Comparison of ENCODE assay signal across 29 mouse cellular contexts in the genomic region with DNA sequence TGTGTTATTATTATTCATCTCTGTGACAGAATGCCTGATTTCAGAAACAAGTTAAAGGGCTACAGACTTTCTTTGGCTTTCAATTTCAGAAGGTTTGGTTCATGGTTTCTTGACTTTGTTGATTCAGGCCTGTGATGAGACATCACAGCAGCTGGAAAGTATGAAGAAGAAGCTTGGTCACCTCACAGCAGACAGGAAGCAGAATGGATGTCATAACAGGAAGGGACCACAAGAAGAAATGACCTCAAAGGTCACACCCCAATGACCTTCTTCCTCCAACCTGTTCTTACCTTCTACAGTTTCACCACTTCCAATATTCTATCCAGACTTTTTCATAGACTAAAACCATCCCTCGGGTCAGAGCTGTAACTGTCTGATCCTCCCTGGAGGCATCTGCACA.
DNase-seq lines count a peak whose midpoint lies in the region; ATAC-seq and TF ChIP-seq lines count a peak whose summit lies in the region.
"Had no signal": no experiment of that assay in that cellular context is flagged by ENCODE, and none has a peak within 500 bp of the region (broad histone marks: within the 10 kb centered on the region; RNA-seq: fewer than 3 reads in every experiment).

No protein-coding gene starts in this region.

- H3K9me3 ChIP-seq in CH12.LX (replicated peaks; ENCODE audit: low read length) = no peaks in the 10 kb centered on the region
- H3K9me3 ChIP-seq: embryonic facial prominence, embryonic 12.5 days; embryonic facial prominence, embryonic 15.5 days; forebrain, embryonic 12.5 days; heart, embryonic 15.5 days; hindbrain, embryonic 10.5 days; hindbrain, embryonic 13.5 days; intestine, embryonic 15.5 days had no signal

- H3K36me3 ChIP-seq in CH12.LX (replicated peaks in 1 of 2; ENCODE audit: control insufficient read depth in 1 of 2, insufficient read depth in 1 of 2, low read length in 1 of 2) = no peaks in the 10 kb centered on the region
- H3K36me3 ChIP-seq: embryonic facial prominence, embryonic 12.5 days; embryonic facial prominence, embryonic 15.5 days; forebrain, embryonic 12.5 days; heart, embryonic 12.5 days; heart, embryonic 15.5 days; hindbrain, embryonic 10.5 days; hindbrain, embryonic 13.5 days; intestine, embryonic 15.5 days had no signal

- peak; percentile 53 for DNase-seq in A20 (ENCODE audit: low read depth, low spot score)
- DNase-seq in CH12.LX (ENCODE audit: extremely low read depth) = peak; percentile 31
- DNase-seq in natural killer cell, adult 2 months (ENCODE audit: low spot score in 2 of 2) = peak; percentile 19 to 23
- DNase-seq in gastrocnemius, adult 2 months = no peak
- DNase-seq in lung, adult 18-20 months = no peak
- DNase-seq: adrenal gland, adult 8-10 months; adrenal gland, postnatal 25 days; cerebellum, adult 11-12 months; cerebellum, adult 8-10 months; cerebellum, postnatal 10 days; cerebellum, postnatal 36 days; gastrocnemius, postnatal 25 days; heart, adult 18-20 months; heart, postnatal 10 days; heart, postnatal 36 days had no signal

- in situ Hi-C loops in CH12.LX (cut with MboI; ENCODE audit: low pct_ligation_motif_present, low pct_unique_long_range_greater_than_20kb, low sequenced_read_pairs) = no loop called here

- no peak for TF ChIP-seq EP300 in CH12.LX (IDR thresholded peaks at IDR 0.05; ENCODE audit: low read length)

- H3K27ac ChIP-seq in CH12.LX (ENCODE audit: insufficient read depth, low read depth) = no peak overlapping the region
- no peak overlapping the region for H3K27ac ChIP-seq in gastrocnemius, adult 2 months
- H3K27ac ChIP-seq: embryonic facial prominence, embryonic 15.5 days; forebrain, embryonic 12.5 days; heart, embryonic 15.5 days; hindbrain, embryonic 10.5 days; hindbrain, embryonic 13.5 days; intestine, embryonic 15.5 days had no signal

- no peak for ATAC-seq in frontal cortex, adult (ENCODE audit: low TSS enrichment)
- ATAC-seq: activated CD4-positive, CD25-positive, alpha-beta regulatory T cell, adult 4 months; CD4-positive, CD25-positive, alpha-beta regulatory T cell, adult 4 months; forebrain, embryonic 16.5 days; hindbrain, embryonic 16.5 days; intestine, embryonic 15.5 days had no signal

- H3K4me2 ChIP-seq in CH12.LX (ENCODE audit: insufficient read depth, low read depth, poor library complexity, severe bottlenecking) = no peak overlapping the region
- H3K4me2 ChIP-seq: embryonic facial prominence, embryonic 12.5 days; embryonic facial prominence, embryonic 15.5 days; forebrain, embryonic 12.5 days; heart, embryonic 12.5 days; heart, embryonic 15.5 days; hindbrain, embryonic 13.5 days; intestine, embryonic 15.5 days had no signal

- H3K79me2 ChIP-seq in CH12.LX (replicated peaks; ENCODE audit: control insufficient read depth, extremely low read depth, insufficient read depth, poor library complexity, severe bottlenecking) = no peaks in the 10 kb centered on the region

- peaks cover 0 to 15% of the 10 kb centered on the region in 2 experiments; a peak in 3 of 4 replicates for H3K4me1 ChIP-seq in CH12.LX (ENCODE audit: control insufficient read depth in 1 of 2, insufficient read depth in 2 of 2)
- H3K4me1 ChIP-seq: hindbrain, embryonic 10.5 days; hindbrain, embryonic 13.5 days had no signal

- intact Hi-C loops in gastrocnemius, adult 2 months (cut with DNase I) = no loop called here

- TF ChIP-seq RAD21 in CH12.LX (IDR thresholded peaks at IDR 0.05; ENCODE audit: low read depth, low read length) = no peak

- TF ChIP-seq POLR2A in CH12.LX (IDR thresholded peaks at IDR 0.05; ENCODE audit: low read depth, low read length) = no peak

- dilution Hi-C loops in CH12.LX (cut with MboI; ENCODE audit: extremely low pct_ligation_motif_present, extremely low pct_unique_long_range_greater_than_20kb, low sequenced_read_pairs) = no loop called here

- H3K4me3 ChIP-seq in CH12.LX (replicated peaks in 1 of 3; ENCODE audit: low read depth in 2 of 3, low read length in 2 of 3, poor library complexity in 1 of 3) = no peak overlapping the region
- no peak overlapping the region for H3K4me3 ChIP-seq in gastrocnemius, adult 2 months
- H3K4me3 ChIP-seq: embryonic facial prominence, embryonic 12.5 days; embryonic facial prominence, embryonic 15.5 days; erythroblast, embryonic 14.5 days; forebrain, embryonic 12.5 days; heart, embryonic 12.5 days; heart, embryonic 15.5 days; hindbrain, embryonic 10.5 days; hindbrain, embryonic 13.5 days; intestine, embryonic 15.5 days had no signal

- no peak for TF ChIP-seq CTCF in CH12.LX (conservative IDR thresholded peaks at IDR 0.05 in 1 of 2, IDR thresholded peaks at IDR 0.05 in 1 of 2; ENCODE audit: low read depth in 2 of 2, low read length in 2 of 2)
- TF ChIP-seq CTCF in gastrocnemius, adult 2 months (IDR thresholded peaks at IDR 0.05) = no peak

- no peaks in the 10 kb centered on the region for H3K27me3 ChIP-seq in CH12.LX (replicated peaks)
- H3K27me3 ChIP-seq: embryonic facial prominence, embryonic 12.5 days; embryonic facial prominence, embryonic 15.5 days; forebrain, embryonic 12.5 days; heart, embryonic 12.5 days; heart, embryonic 15.5 days; hindbrain, embryonic 13.5 days; intestine, embryonic 15.5 days had no signal

- H3K9ac ChIP-seq in CH12.LX (ENCODE audit: insufficient read depth, low read depth) = no peak overlapping the region
- H3K9ac ChIP-seq: embryonic facial prominence, embryonic 12.5 days; embryonic facial prominence, embryonic 15.5 days; forebrain, embryonic 12.5 days; heart, embryonic 12.5 days; heart, embryonic 15.5 days; hindbrain, embryonic 13.5 days; intestine, embryonic 15.5 days had no signal

TF ChIP-seq in CH12.LX, 34 proteins besides CTCF, POLR2A, EP300 and RAD21:
- TF ChIP-seq MAZ (IDR thresholded peaks at IDR 0.05; ENCODE audit: low read depth, low read length) (no peak), USF2 (conservative IDR thresholded peaks at IDR 0.05; ENCODE audit: low read depth, low read length) (no peak), CHD2 (IDR thresholded peaks at IDR 0.05; ENCODE audit: low read length) (no peak), SMC3 (IDR thresholded peaks at IDR 0.05; ENCODE audit: low read depth, low read length) (no peak), POLR2AphosphoS2 (IDR thresholded peaks at IDR 0.05; ENCODE audit: low read depth, low read length) (no peak)

Comparison
In these comparisons a context has a peak if more than half of its experiments do, and no peak if none do; other contexts are left out.
1. DNase-seq: peak in A20 (single experiment), CH12.LX (single experiment) and natural killer cell, adult 2 months (2 of 2); none in gastrocnemius, adult 2 months (single experiment) and lung, adult 18-20 months (0 of 2).